Mouse (Mus musculus): ENCODE measurements around the gene Cdh12.

- TF ChIP-seq CTCF (IDR thresholded peaks at IDR 0.05 in 2 of 3, conservative IDR thresholded peaks at IDR 0.05 in 1 of 3; ENCODE audit: control insufficient read depth in 1 of 3, insufficient read depth in 1 of 3, low read depth in 2 of 3, low read length in 3 of 3, poor library complexity in 1 of 3, severe bottlenecking in 1 of 3) (no peak), MAFK (IDR thresholded peaks at IDR 0.05; ENCODE audit: borderline replicate concordance, low read depth, low read length) (no peak), BHLHE40 (IDR thresholded peaks at IDR 0.05; ENCODE audit: borderline replicate concordance, low read depth, low read length) (no peak), TAL1 (IDR thresholded peaks at IDR 0.05; ENCODE audit: low read length) (no peak), ELF1 (IDR thresholded peaks at IDR 0.05; ENCODE audit: low read depth, low read length) (no peak)
Observed at GRCm38 (mm10) chr15:20448861-20449663, at the start of gene Cdh12.

Measured in MEL (cell line).